Mouse (Mus musculus): ENCODE measurements around the gene Foxo3. TPM values are rescaled to one million over a fixed set of nuclear protein-coding genes. Genes with fewer than 3 reads are reported as not detected.

The Foxo3 gene
- total and polyA plus RNA-seq, 2 experiments from 2014 or later: 5.4 to 51.9 TPM

DNA sequence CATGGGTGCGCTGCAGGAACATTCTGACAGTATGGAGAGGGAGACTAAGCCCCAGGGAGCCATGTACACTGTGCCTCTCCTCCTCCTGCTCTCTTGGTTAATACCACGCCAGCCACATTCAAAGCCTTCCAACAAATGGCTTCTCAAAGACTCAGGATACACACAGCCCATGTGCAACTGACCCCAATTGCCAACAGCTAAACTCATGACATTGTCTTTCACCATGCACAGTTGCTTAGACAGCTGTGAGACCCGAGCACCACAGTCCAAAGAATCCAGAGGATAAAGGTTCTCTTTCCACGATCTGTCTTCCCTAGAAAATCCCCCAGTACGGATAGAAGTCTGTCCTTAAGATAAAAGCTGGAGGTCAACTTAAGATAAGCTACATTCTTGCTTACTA is 27.9 kb downstream of the Foxo3 start:
- no peaks in the 10 kb centered on the region for H3K27me3 ChIP-seq (ENCODE audit: control insufficient read depth, insufficient read depth, low read length)
- no peaks in the 10 kb centered on the region for H3K36me3 ChIP-seq (replicated peaks; ENCODE audit: control insufficient read depth, insufficient read depth, low read length)
- no peak overlapping the region for H3K4me3 ChIP-seq (ENCODE audit: low read depth, low read length)
- H3K4me1 ChIP-seq (ENCODE audit: control insufficient read depth, insufficient read depth): peaks cover 81% of the 10 kb centered on the region
- WGBS: 53% methylated on average over 5 of the region's 5 CpGs
- no peaks in the 10 kb centered on the region for H3K9me3 ChIP-seq (replicated peaks; ENCODE audit: control insufficient read depth, low read length)
- no peak for TF ChIP-seq EP300 (IDR thresholded peaks at IDR 0.05; ENCODE audit: low read depth)
- no peak for TF ChIP-seq CTCF (IDR thresholded peaks at IDR 0.05; ENCODE audit: low read depth)
- DNase-seq (ENCODE audit: low spot score) (no peak), ATAC-seq (ENCODE audit: insufficient read depth, low read depth) (no peak)
- H3K27ac ChIP-seq (ENCODE audit: low read depth): peak overlapping the region; percentile 91
- no peak overlapping the region for H3K9ac ChIP-seq (replicated peaks; ENCODE audit: low read depth, low read length)
- no peak overlapping the region for H3K4me2 ChIP-seq (ENCODE audit: low read depth, low read length)

DNA sequence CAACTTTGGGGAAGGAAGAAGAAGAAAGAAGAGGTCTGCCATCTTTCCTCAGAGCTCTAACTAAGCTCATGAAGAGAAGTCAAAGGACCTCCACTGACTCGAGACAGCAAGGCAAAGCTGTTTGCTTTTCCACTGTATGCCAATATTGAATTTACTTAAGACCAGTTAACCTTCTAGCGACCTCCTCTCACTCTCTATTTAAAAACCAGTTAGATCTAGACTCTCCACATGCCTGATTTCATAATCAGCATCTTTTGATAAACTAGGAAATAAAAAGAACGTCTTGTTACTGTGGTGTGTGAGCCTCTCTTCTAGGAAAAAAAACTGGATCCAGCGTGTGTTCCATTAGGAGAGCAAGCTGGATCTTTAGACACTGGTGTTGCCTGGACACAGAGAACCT is 28.4 kb downstream of the Foxo3 start:
- DNase-seq (ENCODE audit: low spot score): no peak
- no peaks in the 10 kb centered on the region for H3K9me3 ChIP-seq (replicated peaks; ENCODE audit: control insufficient read depth, low read length)
- no peaks in the 10 kb centered on the region for H3K27me3 ChIP-seq (ENCODE audit: control insufficient read depth, insufficient read depth, low read length)
- H3K4me1 ChIP-seq (ENCODE audit: control insufficient read depth, insufficient read depth): peaks cover 81% of the 10 kb centered on the region
- no peaks in the 10 kb centered on the region for H3K36me3 ChIP-seq (replicated peaks; ENCODE audit: control insufficient read depth, insufficient read depth, low read length)
- 48% methylated on average over 4 of the region's 4 CpGs for WGBS
- ATAC-seq (ENCODE audit: insufficient read depth, low read depth): no peak
- no peak for TF ChIP-seq EP300 (IDR thresholded peaks at IDR 0.05; ENCODE audit: low read depth)
- no peak for TF ChIP-seq CTCF (IDR thresholded peaks at IDR 0.05; ENCODE audit: low read depth)
- H3K9ac ChIP-seq (replicated peaks; ENCODE audit: low read depth, low read length): no peak overlapping the region; the same call in 1 of the 2 replicates
- peak overlapping the region; percentile 35; the same call in 1 of the 2 replicates for H3K4me2 ChIP-seq (ENCODE audit: low read depth, low read length)
- no peak overlapping the region for H3K4me3 ChIP-seq (ENCODE audit: low read depth, low read length)
- H3K27ac ChIP-seq (ENCODE audit: low read depth): peak overlapping the region; percentile 91

DNA sequence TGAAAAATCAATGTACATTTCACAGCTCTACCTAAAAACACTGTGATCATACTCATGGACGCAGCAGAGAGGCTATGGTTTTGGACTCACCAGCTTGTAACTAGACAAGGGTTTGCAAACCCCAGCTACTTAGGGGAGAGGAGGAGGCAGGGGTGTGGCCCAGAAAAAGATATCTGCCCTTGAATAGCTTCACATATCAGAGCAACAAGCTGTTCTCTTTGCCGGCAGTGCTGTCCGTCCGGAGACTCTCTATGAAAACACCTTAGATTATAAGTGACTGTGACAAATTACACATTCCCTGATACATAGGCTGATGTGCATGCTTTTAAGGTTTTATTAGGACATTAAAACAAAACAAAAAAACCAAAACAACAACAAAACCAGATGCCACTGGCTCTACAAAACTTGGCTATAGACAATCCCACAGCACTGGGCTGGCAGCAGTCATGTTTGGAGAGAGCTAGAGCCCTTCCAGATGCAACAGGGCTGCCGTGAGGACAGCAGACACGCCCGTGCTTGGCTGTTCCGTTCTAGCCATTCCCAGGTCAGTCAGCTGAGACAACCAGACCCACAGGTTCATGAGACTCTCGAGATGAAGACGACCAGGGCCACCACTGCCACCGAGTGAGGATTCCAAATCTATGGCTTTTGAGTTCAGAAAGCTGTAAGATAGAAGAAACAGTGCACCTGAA is 29.3 kb downstream of the Foxo3 start:
- H3K9ac ChIP-seq (replicated peaks; ENCODE audit: low read depth, low read length): 0 out of 2 replicates have a peak overlapping the region, but pooled peaks have one; percentile 20
- H3K27ac ChIP-seq (ENCODE audit: low read depth): peak overlapping the region; percentile 91
- ATAC-seq (ENCODE audit: insufficient read depth, low read depth): peak; percentile 19; the same call in 1 of the 2 replicates
- H3K36me3 ChIP-seq (replicated peaks; ENCODE audit: control insufficient read depth, insufficient read depth, low read length): no peaks in the 10 kb centered on the region
- H3K4me1 ChIP-seq (ENCODE audit: control insufficient read depth, insufficient read depth): peaks cover 81% of the 10 kb centered on the region
- peak overlapping the region; percentile 35 for H3K4me2 ChIP-seq (ENCODE audit: low read depth, low read length)
- WGBS: 21% methylated on average over 11 of the region's 11 CpGs
- TF ChIP-seq EP300 (IDR thresholded peaks at IDR 0.05; ENCODE audit: low read depth) (no peak), CTCF (IDR thresholded peaks at IDR 0.05; ENCODE audit: low read depth) (no peak)
- no peaks in the 10 kb centered on the region for H3K9me3 ChIP-seq (replicated peaks; ENCODE audit: control insufficient read depth, low read length)
- peak; percentile 69 for DNase-seq (ENCODE audit: low spot score)
- no peaks in the 10 kb centered on the region for H3K27me3 ChIP-seq (ENCODE audit: control insufficient read depth, insufficient read depth, low read length)
- no peak overlapping the region for H3K4me3 ChIP-seq (ENCODE audit: low read depth, low read length)

DNA sequence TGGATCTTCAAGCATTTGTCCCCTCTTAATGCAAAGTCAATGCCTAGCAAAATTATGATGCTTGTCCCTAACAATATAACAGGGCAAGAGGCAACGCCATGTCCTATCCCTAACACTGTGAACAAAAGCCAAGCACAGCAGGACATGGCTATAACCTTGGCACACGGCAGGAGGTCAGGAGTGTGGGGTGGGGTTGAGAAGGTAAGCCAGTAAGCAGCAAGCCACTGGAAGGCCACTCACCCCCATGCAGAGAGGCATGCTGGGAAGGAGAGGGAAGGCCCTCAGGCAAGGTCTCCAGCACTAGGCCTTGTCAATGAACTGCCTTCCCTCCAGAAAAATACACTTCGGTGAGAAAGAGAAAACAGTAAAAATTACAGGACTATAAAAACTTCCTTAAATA is 30.1 kb downstream of the Foxo3 start:
- Histone ChIP-seq H3K9me3 (replicated peaks; ENCODE audit: control insufficient read depth, low read length) (no peaks in the 10 kb centered on the region), H3K36me3 (replicated peaks; ENCODE audit: control insufficient read depth, insufficient read depth, low read length) (no peaks in the 10 kb centered on the region), H3K4me1 (ENCODE audit: control insufficient read depth, insufficient read depth) (peaks cover 81% of the 10 kb centered on the region), H3K27me3 (ENCODE audit: control insufficient read depth, insufficient read depth, low read length) (no peaks in the 10 kb centered on the region), H3K4me2 (ENCODE audit: low read depth, low read length) (no peak overlapping the region), H3K27ac (ENCODE audit: low read depth) (peak overlapping the region; percentile 91), H3K9ac (replicated peaks; ENCODE audit: low read depth, low read length) (no peak overlapping the region), H3K4me3 (ENCODE audit: low read depth, low read length) (no peak overlapping the region)
- ATAC-seq (ENCODE audit: insufficient read depth, low read depth) (no peak), DNase-seq (ENCODE audit: low spot score) (no peak)
- 66% methylated on average over 3 of the region's 3 CpGs for WGBS
- TF ChIP-seq EP300 (IDR thresholded peaks at IDR 0.05; ENCODE audit: low read depth) (no peak), CTCF (IDR thresholded peaks at IDR 0.05; ENCODE audit: low read depth) (no peak)

DNA sequence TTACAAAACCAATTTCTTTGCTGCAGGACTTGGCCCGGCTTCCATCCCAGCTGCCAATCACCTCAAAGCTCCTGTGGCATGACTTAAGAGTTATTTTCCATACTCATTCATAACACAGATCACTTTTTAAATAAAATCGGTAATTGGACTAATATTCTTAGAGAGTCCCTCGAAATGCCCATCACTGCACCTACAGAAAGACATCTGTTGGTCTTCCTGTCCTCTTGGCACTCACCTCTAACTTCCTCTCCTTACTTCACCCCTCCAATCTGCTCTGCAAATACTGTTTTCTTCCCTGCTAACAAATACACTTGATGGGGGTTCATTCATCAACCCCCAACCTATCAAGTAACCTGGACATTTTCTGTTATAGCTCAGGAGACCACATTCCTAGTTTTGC is 30.9 kb downstream of the Foxo3 start:
- H3K4me2 ChIP-seq (ENCODE audit: low read depth, low read length): no peak overlapping the region
- no peak overlapping the region for H3K9ac ChIP-seq (replicated peaks; ENCODE audit: low read depth, low read length)
- H3K4me1 ChIP-seq (ENCODE audit: control insufficient read depth, insufficient read depth): peaks cover 74% of the 10 kb centered on the region
- H3K36me3 ChIP-seq (replicated peaks; ENCODE audit: control insufficient read depth, insufficient read depth, low read length): no peaks in the 10 kb centered on the region
- no peaks in the 10 kb centered on the region for H3K27me3 ChIP-seq (ENCODE audit: control insufficient read depth, insufficient read depth, low read length)
- TF ChIP-seq EP300 (IDR thresholded peaks at IDR 0.05; ENCODE audit: low read depth) (no peak), CTCF (IDR thresholded peaks at IDR 0.05; ENCODE audit: low read depth) (no peak)
- no peak overlapping the region for H3K4me3 ChIP-seq (ENCODE audit: low read depth, low read length)
- no peak for ATAC-seq (ENCODE audit: insufficient read depth, low read depth)
- DNase-seq (ENCODE audit: low spot score): no peak
- 92% methylated on average over 3 of the region's 3 CpGs for WGBS
- 0 out of 2 replicates have a peak overlapping the region, but pooled peaks have one; percentile 9 for H3K27ac ChIP-seq (ENCODE audit: low read depth)
- no peaks in the 10 kb centered on the region for H3K9me3 ChIP-seq (replicated peaks; ENCODE audit: control insufficient read depth, low read length)

DNA sequence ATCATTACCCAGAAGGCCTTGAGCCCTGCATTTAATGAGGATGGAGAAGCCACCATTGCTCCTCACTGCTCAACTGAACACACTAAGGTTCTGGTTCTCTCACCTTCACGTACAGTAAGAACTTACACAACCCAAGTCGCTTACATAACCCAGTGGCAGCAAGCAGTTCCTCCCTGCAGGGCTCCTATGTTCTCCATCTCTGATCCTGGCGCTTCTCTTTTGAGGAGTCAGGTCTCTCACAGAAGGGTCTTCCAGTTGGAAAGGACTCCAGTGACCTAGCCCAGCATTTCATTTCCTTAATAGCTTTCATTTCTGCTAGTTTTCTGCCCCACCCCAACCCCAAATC is 31.3 kb downstream of the Foxo3 start:
- Histone ChIP-seq H3K36me3 (replicated peaks; ENCODE audit: control insufficient read depth, insufficient read depth, low read length) (no peaks in the 10 kb centered on the region), H3K4me2 (ENCODE audit: low read depth, low read length) (no peak overlapping the region), H3K4me1 (ENCODE audit: control insufficient read depth, insufficient read depth) (peaks cover 70% of the 10 kb centered on the region), H3K27me3 (ENCODE audit: control insufficient read depth, insufficient read depth, low read length) (no peaks in the 10 kb centered on the region), H3K27ac (ENCODE audit: low read depth) (0 out of 2 replicates have a peak overlapping the region, but pooled peaks have one; percentile 9), H3K9ac (replicated peaks; ENCODE audit: low read depth, low read length) (no peak overlapping the region), H3K9me3 (replicated peaks; ENCODE audit: control insufficient read depth, low read length) (no peaks in the 10 kb centered on the region), H3K4me3 (ENCODE audit: low read depth, low read length) (no peak overlapping the region)
- DNase-seq (ENCODE audit: low spot score) (no peak), ATAC-seq (ENCODE audit: insufficient read depth, low read depth) (no peak)
- WGBS: 85% methylated on average over 3 of the region's 3 CpGs
- TF ChIP-seq CTCF (IDR thresholded peaks at IDR 0.05; ENCODE audit: low read depth) (no peak), EP300 (IDR thresholded peaks at IDR 0.05; ENCODE audit: low read depth) (no peak)
